Mouse (Mus musculus) intestine, embryonic 15.5 days (tissue): ENCODE results near the gene Lrba. TPM values are rescaled to one million over a fixed set of nuclear protein-coding genes. Genes with fewer than 3 reads are reported as not detected.

ENCODE experiments used
- ATAC-seq: fragments of 200-750 bp; cut with Nextera tagmentation; 2 replicates; pipeline ENCODE4 v1.8.0; 2017; ENCODE audit warnings: moderate TSS enrichment, moderate library complexity
- H3K27ac ChIP-seq: fragments of 300-500 bp; sonication (generic); 2 replicates; pipeline ENCODE4 v1.5.1; 2015; ENCODE audit warnings: mild to moderate bottlenecking, inconsistent platforms
- H3K27me3 ChIP-seq: fragments of 300-500 bp; sonication (generic); replicated peaks from 2 replicates; pipeline ENCODE4 v1.6.1; 2015; ENCODE audit warnings: inconsistent platforms
- H3K36me3 ChIP-seq: fragments of 300-500 bp; sonication (generic); 2 replicates; pipeline ENCODE4 v1.6.1; 2015; ENCODE audit warnings: inconsistent platforms
- H3K4me1 ChIP-seq: fragments of 300-500 bp; sonication (generic); replicated peaks from 2 replicates; pipeline ENCODE4 v1.6.1; 2015; ENCODE audit warnings: inconsistent platforms
- H3K4me2 ChIP-seq: fragments of 300-500 bp; sonication (generic); replicated peaks from 2 replicates; pipeline ENCODE4 v1.6.1; 2015; ENCODE audit warnings: mild to moderate bottlenecking, inconsistent platforms
- H3K4me3 ChIP-seq: fragments of 300-500 bp; sonication (generic); replicated peaks from 2 replicates; pipeline ENCODE4 v1.5.1; 2015; ENCODE audit warnings: inconsistent platforms
- H3K9ac ChIP-seq: fragments of 300-500 bp; sonication (generic); 2 replicates; pipeline ENCODE4 v1.6.1; 2015; ENCODE audit warnings: inconsistent platforms
- H3K9me3 ChIP-seq: fragments of 300-500 bp; sonication (generic); 2 replicates; pipeline ENCODE4 v1.6.1; 2016; ENCODE audit warnings: inconsistent platforms
- WGBS: fragments of 180-500 bp; shearing (Covaris S2); methylation state at CpG from one replicate; pipeline ENCODE4 v1.1.7; 2015; 5-methylcytosine and 5-hydroxymethylcytosine counted together
- polyA plus RNA-seq: library from polyadenylated mRNA; unstranded; fragments of >200 nt; fragmentation: Nextera tagmentation; extraction: Ambion mirVana; gene quantifications from 2 replicates; pipeline ENCODE4 v1.2.1, GENCODE M21; 2015

Lrba gene
- polyA plus RNA-seq, 1 experiment from 2014 or later = 6.1 TPM

DNA sequence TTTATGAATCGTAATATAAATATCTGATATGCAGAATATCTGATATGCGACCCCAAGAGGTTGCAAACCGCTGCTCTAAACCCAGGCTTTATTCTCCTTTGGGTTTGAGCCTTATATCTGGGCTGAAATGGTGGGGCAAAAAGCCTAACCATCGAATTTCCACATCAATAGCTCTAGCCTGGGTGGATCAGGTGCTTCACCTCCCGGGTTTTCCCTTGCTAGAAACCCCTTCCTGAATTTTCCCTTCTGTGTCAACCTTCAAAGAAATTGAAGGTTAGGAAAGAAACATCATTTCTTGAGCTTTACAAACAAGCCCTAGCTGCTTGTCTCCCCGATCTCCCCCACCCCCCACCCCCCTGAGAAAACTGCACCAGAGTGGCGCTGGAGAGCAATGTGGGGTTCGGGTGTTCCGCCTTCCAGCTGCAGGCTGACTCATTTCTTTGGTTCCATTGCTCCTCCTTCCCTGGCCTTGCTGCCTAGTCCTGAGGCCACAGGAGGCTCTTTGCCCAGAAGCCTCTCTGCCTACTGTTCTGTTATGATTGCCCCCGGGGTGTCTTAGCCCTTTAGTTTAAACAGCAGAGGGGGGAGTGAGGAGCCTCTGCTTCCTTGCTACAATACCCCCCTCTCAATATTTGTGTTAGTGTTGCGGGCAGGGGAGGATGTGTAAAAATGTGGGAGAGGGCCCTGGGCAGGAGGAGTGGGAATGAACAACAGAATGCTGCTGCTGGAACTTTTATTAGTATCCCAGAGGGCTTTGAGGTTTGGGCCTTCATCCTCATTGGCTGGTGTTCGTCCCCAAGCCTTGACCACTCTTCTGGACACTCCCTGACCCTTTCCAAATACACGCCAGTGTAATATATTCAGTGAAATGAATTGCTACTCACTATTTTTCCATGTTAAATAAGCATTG is 314.4 kb downstream of the Lrba start:
- ATAC-seq = peak; percentile 82
- Histone ChIP-seq H3K4me1 (peaks cover 10% of the 10 kb centered on the region; the same call in 1 of the 2 replicates), H3K4me2 (peak overlapping the region; percentile 39), H3K4me3 (no peak overlapping the region), H3K9me3 (no peaks in the 10 kb centered on the region), H3K27me3 (no peaks in the 10 kb centered on the region), H3K36me3 (no peaks in the 10 kb centered on the region), H3K27ac (peak overlapping the region; percentile 40; the same call in 1 of the 2 replicates), H3K9ac (no peak overlapping the region; the same call in 1 of the 2 replicates)
- 33% methylated on average over 13 of the region's 13 CpGs for WGBS

DNA sequence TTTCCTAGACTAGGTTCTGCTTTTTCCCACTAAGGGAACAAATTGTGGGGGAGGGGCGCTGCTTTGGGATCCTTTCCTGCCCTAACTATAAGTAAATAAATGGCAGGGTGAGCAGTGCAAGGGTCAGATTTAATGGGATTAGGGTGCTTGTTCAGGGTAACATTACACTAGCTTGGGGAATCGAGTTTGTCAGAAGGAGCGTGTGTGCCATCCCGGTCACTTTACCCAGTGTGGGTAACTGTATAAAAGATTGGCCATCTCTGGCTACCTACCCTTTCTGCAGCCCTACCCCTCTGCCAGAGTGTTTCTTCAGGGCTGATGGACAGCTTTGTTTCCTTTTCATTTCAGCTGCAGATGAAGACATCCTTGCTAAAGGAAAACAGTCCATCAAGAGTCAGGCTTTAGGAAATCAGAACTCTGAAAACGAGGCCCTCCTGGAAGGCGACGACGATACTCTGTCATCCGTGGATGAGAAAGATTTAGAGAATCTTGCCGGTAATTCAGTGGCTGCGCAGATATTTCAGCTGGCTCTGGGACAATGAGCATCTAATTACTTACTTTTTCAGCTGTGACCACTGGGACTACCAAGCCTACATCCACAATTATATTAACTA is 315.2 kb downstream of the Lrba start:
- 27% methylated on average over 11 of the region's 11 CpGs for WGBS
- Histone ChIP-seq H3K36me3 (no peaks in the 10 kb centered on the region), H3K4me3 (no peak overlapping the region; the same call in 1 of the 2 replicates), H3K27ac (peak overlapping the region; percentile 40; the same call in 1 of the 2 replicates), H3K4me1 (peaks cover 10% of the 10 kb centered on the region; the same call in 1 of the 2 replicates), H3K4me2 (peak overlapping the region; percentile 39), H3K27me3 (no peaks in the 10 kb centered on the region), H3K9me3 (no peaks in the 10 kb centered on the region), H3K9ac (peak overlapping the region; percentile 20; the same call in 1 of the 2 replicates)
- ATAC-seq = peak; percentile 26; the same call in 1 of the 2 replicates

DNA sequence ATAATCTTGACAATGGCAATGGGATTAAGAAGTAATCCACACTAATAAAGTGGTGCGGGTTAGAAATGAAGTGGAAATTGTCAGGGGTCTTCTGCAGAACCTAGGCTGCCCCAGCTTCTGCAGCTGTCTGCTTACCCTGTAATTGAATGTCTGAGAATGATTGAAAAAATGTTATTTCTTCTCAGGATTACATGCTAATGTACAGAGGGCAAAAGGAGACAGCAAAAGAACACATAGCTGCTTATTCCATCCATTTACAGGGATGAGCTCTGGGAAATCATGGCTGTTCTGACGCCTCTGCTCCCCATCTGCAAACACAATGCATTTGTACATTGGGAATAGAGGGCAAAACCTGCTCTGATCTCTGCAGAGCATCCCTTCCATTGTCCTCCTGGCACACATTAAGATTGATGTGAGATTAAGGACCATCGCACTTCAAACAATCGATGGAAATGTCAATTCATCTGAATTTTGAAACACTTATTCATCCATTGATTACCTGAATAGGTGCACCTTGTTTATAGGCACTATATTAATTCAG is 316.7 kb downstream of the Lrba start:
- 61% methylated on average over 4 of the region's 4 CpGs for WGBS
- H3K9me3 ChIP-seq = no peaks in the 10 kb centered on the region
- no peak for ATAC-seq
- H3K36me3 ChIP-seq = no peaks in the 10 kb centered on the region
- H3K27ac ChIP-seq = no peak overlapping the region
- H3K4me3 ChIP-seq = no peak overlapping the region; the same call in 1 of the 2 replicates
- peak overlapping the region; percentile 17; the same call in 1 of the 2 replicates for H3K9ac ChIP-seq
- H3K27me3 ChIP-seq = no peaks in the 10 kb centered on the region
- peak overlapping the region; percentile 46 for H3K4me2 ChIP-seq
- H3K4me1 ChIP-seq = peaks cover 10% of the 10 kb centered on the region; the same call in 1 of the 2 replicates

- H3K4me2 ChIP-seq = peak overlapping the region; percentile 53
These were observed 317.4 kb downstream of the Lrba start for GRCm38 (mm10) chr3:86541863-86542397.

DNA sequence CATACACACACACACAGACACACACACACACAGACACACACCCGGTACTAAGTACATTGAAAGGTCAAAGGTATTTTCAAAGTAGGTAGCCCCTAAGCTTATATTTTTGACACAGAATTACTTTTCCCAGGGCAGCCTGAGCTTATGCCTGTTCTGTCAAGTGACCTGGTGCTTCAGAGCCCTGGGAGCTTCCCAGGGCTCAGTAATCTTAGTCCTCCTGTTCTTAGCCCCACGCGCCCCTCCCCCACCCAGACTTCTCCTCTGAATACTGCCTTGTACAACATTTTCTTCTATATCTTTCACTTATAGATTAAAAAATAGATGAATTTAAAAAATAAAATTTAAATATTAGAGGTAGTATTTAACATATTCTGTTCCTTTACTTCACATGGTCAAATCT is 320.3 kb downstream of the Lrba start:
- Histone ChIP-seq H3K4me2 (no peak overlapping the region), H3K4me3 (peak overlapping the region; percentile 39), H3K27me3 (0 out of 2 replicates have a peak, but pooled peaks cover 5% of the 10 kb centered on the region), H3K9ac (peak overlapping the region; percentile 51; the same call in 1 of the 2 replicates), H3K9me3 (no peaks in the 10 kb centered on the region), H3K4me1 (no peaks in the 10 kb centered on the region), H3K36me3 (no peaks in the 10 kb centered on the region), H3K27ac (peak overlapping the region; percentile 62; the same call in 1 of the 2 replicates)
- ATAC-seq = no peak
- WGBS = 49% methylated on average over 3 of the region's 3 CpGs

More at GRCm38 (mm10) chr3:86541863-86542397, 317.4 kb downstream of the Lrba start:
- Histone ChIP-seq H3K27me3 (0 out of 2 replicates have a peak, but pooled peaks cover 2% of the 10 kb centered on the region), H3K4me3 (peak overlapping the region; percentile 16), H3K4me1 (peaks cover 10% of the 10 kb centered on the region; the same call in 1 of the 2 replicates), H3K9ac (no peak overlapping the region), H3K27ac (0 out of 2 replicates have a peak overlapping the region, but pooled peaks have one; percentile 6), H3K36me3 (no peaks in the 10 kb centered on the region), H3K9me3 (no peaks in the 10 kb centered on the region)
- 33% methylated on average over 1 of the region's 1 CpGs for whole genome bisulfite sequencing
- no peak for ATAC-seq

DNA sequence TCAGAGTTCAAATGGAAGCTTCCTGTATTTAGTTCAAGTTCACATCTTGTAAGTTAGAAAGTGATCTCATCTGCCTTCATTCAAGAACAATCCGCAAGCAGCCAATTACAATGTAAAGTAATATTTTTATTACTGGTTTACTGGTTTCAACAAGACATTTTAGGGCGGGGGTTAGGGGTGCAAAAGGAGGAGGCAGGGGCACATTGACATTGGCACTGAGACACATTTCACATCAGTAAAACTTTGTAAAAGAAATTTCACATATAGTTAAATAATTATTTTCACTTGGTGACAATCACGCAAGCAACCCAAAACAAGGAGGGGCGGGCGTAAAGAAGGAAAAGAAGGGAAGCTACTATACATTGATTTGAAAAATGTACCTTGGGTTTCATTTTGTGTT is 321.5 kb downstream of the Lrba start:
- H3K4me2 ChIP-seq = peak overlapping the region; percentile 54; the same call in 1 of the 2 replicates
- H3K36me3 ChIP-seq = no peaks in the 10 kb centered on the region
- H3K9ac ChIP-seq = peak overlapping the region; percentile 77
- peak overlapping the region; percentile 96 for H3K27ac ChIP-seq
- ATAC-seq = no peak
- peak overlapping the region; percentile 51 for H3K4me3 ChIP-seq
- no peaks in the 10 kb centered on the region for H3K4me1 ChIP-seq
- no peaks in the 10 kb centered on the region for H3K9me3 ChIP-seq
- H3K27me3 ChIP-seq = 0 out of 2 replicates have a peak, but pooled peaks cover 5% of the 10 kb centered on the region
- 15% methylated on average over 5 of the region's 5 CpGs for WGBS

DNA sequence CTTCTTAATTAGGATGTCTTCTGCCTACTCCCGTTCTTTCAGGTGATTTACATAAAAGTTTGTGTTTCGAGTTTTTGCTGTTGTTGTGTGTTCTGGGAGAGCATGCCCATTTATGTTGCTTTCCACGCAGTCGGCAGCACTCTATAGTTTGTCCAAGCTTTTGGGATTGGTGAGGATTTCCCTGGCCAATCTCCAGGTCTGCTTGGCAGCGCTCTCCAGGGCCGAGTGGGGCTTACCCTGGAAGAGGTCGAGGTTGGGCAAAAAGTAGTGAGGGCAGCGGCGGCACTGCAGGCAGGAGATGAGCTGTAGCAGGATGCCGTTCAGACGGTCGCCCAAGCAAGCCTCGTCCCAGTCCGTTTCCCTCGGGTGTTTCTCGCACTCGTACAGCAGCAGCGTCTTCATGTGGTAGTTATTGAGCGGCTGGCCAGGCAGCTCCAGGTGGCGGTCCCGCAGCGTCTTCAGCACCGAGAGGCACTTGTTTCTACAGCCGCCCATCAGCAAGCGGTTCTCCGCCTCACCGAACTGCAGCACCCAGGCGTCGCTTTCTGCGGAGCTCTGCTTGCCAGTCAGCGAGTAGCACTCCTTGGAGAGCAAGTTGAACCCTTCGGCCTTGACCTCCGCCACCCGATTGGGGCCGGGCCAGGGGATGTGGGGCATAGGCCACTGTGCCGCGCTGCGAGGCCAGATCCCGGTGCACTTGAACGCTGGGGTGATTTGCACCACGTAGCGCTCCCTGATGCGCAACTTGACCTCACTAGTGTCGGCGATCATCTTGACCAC is 322.2 kb downstream of the Lrba start:
- 0 out of 2 replicates have a peak, but pooled peaks cover 5% of the 10 kb centered on the region for H3K27me3 ChIP-seq
- H3K9ac ChIP-seq = peak overlapping the region; percentile 77
- no peaks in the 10 kb centered on the region for H3K36me3 ChIP-seq
- WGBS = 1% methylated on average over 45 of the region's 45 CpGs
- no peaks in the 10 kb centered on the region for H3K9me3 ChIP-seq
- no peaks in the 10 kb centered on the region for H3K4me1 ChIP-seq
- H3K4me3 ChIP-seq = peak overlapping the region; percentile 51
- H3K27ac ChIP-seq = peak overlapping the region; percentile 96
- peak overlapping the region; percentile 54 for H3K4me2 ChIP-seq
- ATAC-seq = no peak

- Histone ChIP-seq H3K27ac (peak overlapping the region; percentile 96), H3K27me3 (0 out of 2 replicates have a peak, but pooled peaks cover 5% of the 10 kb centered on the region), H3K9ac (peak overlapping the region; percentile 77), H3K36me3 (no peaks in the 10 kb centered on the region), H3K4me2 (peak overlapping the region; percentile 54), H3K4me3 (peak overlapping the region; percentile 51), H3K9me3 (no peaks in the 10 kb centered on the region), H3K4me1 (no peaks in the 10 kb centered on the region)
- no peak for ATAC-seq
- WGBS = 7% methylated on average over 42 of the region's 42 CpGs
These were observed 322.8 kb downstream of the Lrba start for GRCm38 (mm10) chr3:86547251-86547791.

DNA sequence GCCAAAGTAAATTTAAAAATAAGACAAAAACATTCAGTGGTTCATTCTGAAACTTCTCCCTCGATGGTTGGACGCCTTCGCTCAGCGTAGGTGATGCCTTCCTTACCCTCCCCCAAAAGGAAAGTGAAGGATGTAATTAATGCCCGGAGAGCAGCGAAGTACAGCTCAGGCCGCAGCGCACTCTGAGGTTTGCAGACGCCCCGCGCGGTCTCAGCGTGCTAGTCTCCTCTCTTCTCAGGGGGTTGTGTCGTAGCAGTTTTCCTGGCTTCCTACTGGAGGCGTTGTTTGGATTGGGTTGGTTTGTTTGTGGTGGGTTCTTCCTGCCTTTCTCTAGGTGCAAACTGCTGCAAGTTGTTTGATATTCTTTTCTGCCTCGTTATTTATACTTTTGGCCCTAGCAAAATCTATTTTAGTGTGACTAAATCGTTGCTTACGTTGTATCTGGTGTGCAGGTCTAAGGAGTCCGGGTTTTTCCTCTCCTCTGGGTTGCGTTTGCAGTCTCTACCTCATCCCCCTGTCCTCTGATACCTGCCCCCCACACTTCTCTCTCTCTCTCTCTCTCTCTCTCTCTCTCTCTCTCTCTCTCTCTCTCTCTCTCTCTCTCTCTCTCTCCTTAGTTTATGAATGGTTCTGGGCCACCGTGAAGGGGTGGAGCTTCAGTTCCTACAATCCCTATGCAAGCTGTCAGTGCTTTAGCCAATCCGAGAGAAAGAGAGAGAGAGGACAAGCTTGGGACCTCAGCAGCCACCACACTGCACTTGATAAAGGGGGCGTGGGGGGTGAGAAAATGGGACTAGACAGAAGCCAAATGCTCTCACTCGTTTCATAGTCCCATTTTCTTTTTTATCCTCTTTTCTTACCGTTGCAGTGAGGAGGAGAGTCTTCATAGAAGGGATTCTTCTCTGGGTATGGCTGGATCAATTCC is 323.9 kb downstream of the Lrba start, which contains the start of gene Mab21l2:
Gene Mab21l2, minus strand, starts transcription at position 539 of the 925 bp plus-strand sequence.
- peak within 1 kb of the TSS; percentile 51 for H3K4me3 ChIP-seq
- peak within 1 kb of the TSS; percentile 77 for H3K9ac ChIP-seq
- no peaks in the 10 kb centered on the region for H3K4me1 ChIP-seq
- H3K36me3 ChIP-seq = no peaks in the 10 kb centered on the region
- H3K4me2 ChIP-seq = peak within 1 kb of the TSS; percentile 62
- peak within 1 kb of the TSS; percentile 96 for H3K27ac ChIP-seq
- ATAC-seq = peak; percentile 89
- 7% methylated on average over 25 of the region's 25 CpGs for WGBS
- 0 out of 2 replicates have a peak, but pooled peaks cover 5% of the 10 kb centered on the region for H3K27me3 ChIP-seq
- H3K9me3 ChIP-seq = no peaks in the 10 kb centered on the region
